In the genomic region with DNA sequence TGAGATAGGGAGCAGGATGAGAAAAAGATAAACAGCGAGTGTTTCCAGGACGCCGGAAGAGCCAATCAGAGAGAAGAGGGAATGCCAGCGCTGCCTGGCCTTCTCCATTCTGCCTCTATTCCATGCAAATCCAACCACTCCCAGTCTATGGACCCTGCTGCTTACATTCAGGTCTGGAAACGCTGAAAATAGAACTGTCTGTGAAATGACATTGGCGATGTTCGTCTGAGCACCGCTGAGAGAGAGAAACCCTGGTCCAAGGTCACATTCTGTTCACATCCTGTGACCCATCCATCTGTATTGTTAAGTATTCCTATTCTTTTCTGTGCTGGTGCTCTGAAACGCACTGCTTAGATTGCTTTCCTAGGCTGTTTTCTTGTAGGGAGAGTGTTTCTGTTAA, we compare ENCODE assay signal across 13 mouse cellular contexts. TPM values are rescaled to one million over a fixed set of nuclear protein-coding genes. Genes with fewer than 3 reads are reported as not detected.
DNase-seq lines count a peak whose midpoint lies in the region; ATAC-seq lines count a peak whose summit lies in the region.
"Had no signal": no experiment of that assay in that cellular context is flagged by ENCODE, and none has a peak within 500 bp of the region (broad histone marks: within the 10 kb centered on the region; RNA-seq: fewer than 3 reads in every experiment).

No protein-coding gene starts in this region.

- WGBS in heart, embryonic 10.5 days, result 24% methylated on average over 9 of the region's 9 CpGs
- 8% methylated on average over 9 of the region's 9 CpGs for WGBS in hindbrain, embryonic 16.5 days

- peak overlapping the region; percentile 56 for H3K9ac ChIP-seq in hindbrain, embryonic 16.5 days (ENCODE audit: low read depth, low read length)
- H3K9ac ChIP-seq: embryonic facial prominence, embryonic 15.5 days; limb, embryonic 12.5 days had no signal

- peak overlapping the region; percentile 29; the same call in 1 of the 2 replicates for H3K4me3 ChIP-seq in heart, embryonic 10.5 days
- no peak overlapping the region for H3K4me3 ChIP-seq in hindbrain, embryonic 16.5 days (ENCODE audit: low read length)
- H3K4me3 ChIP-seq: embryonic facial prominence, embryonic 15.5 days; limb, embryonic 12.5 days had no signal

- peaks cover 26% of the 10 kb centered on the region for H3K4me1 ChIP-seq in heart, embryonic 10.5 days
- H3K4me1 ChIP-seq in hindbrain, embryonic 16.5 days (ENCODE audit: control insufficient read depth, insufficient read depth, low read depth, low read length), result peaks cover 12% of the 10 kb centered on the region

- peak overlapping the region; percentile 69 for H3K27ac ChIP-seq in heart, embryonic 10.5 days
- H3K27ac ChIP-seq in hindbrain, embryonic 16.5 days (ENCODE audit: low read depth, low read length), result peak overlapping the region; percentile 79
- H3K27ac ChIP-seq: embryonic facial prominence, embryonic 15.5 days; kidney, postnatal 0 days; limb, embryonic 12.5 days had no signal

- no peaks in the 10 kb centered on the region for H3K9me3 ChIP-seq in heart, embryonic 10.5 days
- H3K9me3 ChIP-seq in hindbrain, embryonic 16.5 days (ENCODE audit: control insufficient read depth, low read length), result no peaks in the 10 kb centered on the region
- H3K9me3 ChIP-seq: embryonic facial prominence, embryonic 15.5 days; limb, embryonic 12.5 days had no signal

- peak overlapping the region; percentile 34 for H3K4me2 ChIP-seq in hindbrain, embryonic 16.5 days (ENCODE audit: low read length)
- H3K4me2 ChIP-seq: embryonic facial prominence, embryonic 15.5 days; limb, embryonic 12.5 days had no signal

- DNase-seq in heart, embryonic 10.5 days (ENCODE audit: low spot score), result no peak
- DNase-seq in heart, adult 18-20 months, result no peak
- DNase-seq in right cerebral cortex, postnatal 10 days (ENCODE audit: low spot score in 2 of 2), result peak; percentile 44 to 60
- no peak for DNase-seq in right cerebral cortex, postnatal 25 days
- DNase-seq in retina, embryonic 14.5 days (ENCODE audit: low spot score), result peak; percentile 26
- DNase-seq in layer of hippocampus, adult 8-10 months (ENCODE audit: low spot score in 2 of 2), result no peak
- no peak for DNase-seq in adrenal gland, postnatal 36 days
- DNase-seq: gastrocnemius, postnatal 36 days; lung, postnatal 36 days had no signal

- H3K36me3 ChIP-seq in heart, embryonic 10.5 days, result no peaks in the 10 kb centered on the region
- H3K36me3 ChIP-seq in hindbrain, embryonic 16.5 days (ENCODE audit: control insufficient read depth, insufficient read depth, low read length), result no peaks in the 10 kb centered on the region
- H3K36me3 ChIP-seq: embryonic facial prominence, embryonic 15.5 days; limb, embryonic 12.5 days had no signal

- no peaks in the 10 kb centered on the region for H3K27me3 ChIP-seq in heart, embryonic 10.5 days (ENCODE audit: insufficient read depth, poor library complexity, severe bottlenecking)
- no peaks in the 10 kb centered on the region for H3K27me3 ChIP-seq in hindbrain, embryonic 16.5 days (replicated peaks; ENCODE audit: control insufficient read depth, insufficient read depth, low read length)
- H3K27me3 ChIP-seq: embryonic facial prominence, embryonic 15.5 days had no signal

- peak; percentile 64 for ATAC-seq in hindbrain, embryonic 16.5 days

RNA-seq across cellular contexts. Expression of gene Ubl7, which starts 9.6 kb away (rescaled TPM):
- 110 TPM in 2 replicates for polyA plus RNA-seq in heart, embryonic 10.5 days (2016; fragmentation: Nextera tagmentation; extraction: Ambion mirVana)
- 10 to 100 TPM; 84.5 to 91.1 TPM for total RNA-seq in heart, adult 18-20 months (2021)
- 169 and 177 TPM in 2 replicates for polyA plus RNA-seq in hindbrain, embryonic 16.5 days (2015; fragmentation: Nextera tagmentation; extraction: Ambion mirVana)
- total RNA-seq in layer of hippocampus, adult 8-10 months (2022), result 100 to 1,000 TPM in 2 of 4 experiments, 10 to 100 TPM in 2; 94.6 to 102 (median 98.2) TPM
- total RNA-seq in adrenal gland, postnatal 36 days (2021), result 10 to 100 TPM; 68.5 to 87.0 TPM

RNA-seq across cellular contexts. Expression of gene Sema7a, which starts 38.7 kb away (rescaled TPM):
- 0.16 TPM in 1 of 2 replicates, not detected in the other for polyA plus RNA-seq in heart, embryonic 10.5 days (2016; fragmentation: Nextera tagmentation; extraction: Ambion mirVana)
- 10 to 100 TPM; 31.7 to 31.8 TPM for total RNA-seq in heart, adult 18-20 months (2021)
- 2.1 and 2.9 TPM in 2 replicates for polyA plus RNA-seq in hindbrain, embryonic 16.5 days (2015; fragmentation: Nextera tagmentation; extraction: Ambion mirVana)
- total RNA-seq in layer of hippocampus, adult 8-10 months (2022), result 100 to 1,000 TPM in 1 of 4 experiments, 10 to 100 TPM in 3; 91.0 to 102 (median 94.4) TPM
- 10 to 100 TPM in 1 of 2 experiments, 1 to 10 TPM in 1; 7.5 to 22.3 TPM for total RNA-seq in adrenal gland, postnatal 36 days (2021)

Comparison
In these comparisons a context has a peak if more than half of its experiments do, and no peak if none do; other contexts are left out.
1. DNase-seq: peak in right cerebral cortex, postnatal 10 days (2 of 2) and retina, embryonic 14.5 days (single experiment); none in heart, embryonic 10.5 days (single experiment), heart, adult 18-20 months (0 of 2), right cerebral cortex, postnatal 25 days (single experiment), layer of hippocampus, adult 8-10 months (0 of 2) and adrenal gland, postnatal 36 days (0 of 2).